Mouse (Mus musculus): ENCODE measurements around the gene Exd1.
A peak's percentile ranks its signal among the peaks of the same experiment; 100 is the strongest.

- TF ChIP-seq CTCF (IDR thresholded peaks at IDR 0.05 in 2 of 3, conservative IDR thresholded peaks at IDR 0.05 in 1 of 3; ENCODE audit: control insufficient read depth in 1 of 3, insufficient read depth in 1 of 3, low read depth in 2 of 3, low read length in 3 of 3, poor library complexity in 1 of 3, severe bottlenecking in 1 of 3) (no peak), POLR2A (IDR thresholded peaks at IDR 0.05; ENCODE audit: control insufficient read depth in 1 of 2, insufficient read depth in 1 of 2, low read depth in 1 of 2, low read length in 2 of 2, poor library complexity in 1 of 2) (no peak), RAD21 (IDR thresholded peaks at IDR 0.05; ENCODE audit: low read depth, low read length) (no peak), TAL1 (IDR thresholded peaks at IDR 0.05; ENCODE audit: low read length) (peak; percentile 54), ETS1 (IDR thresholded peaks at IDR 0.05; ENCODE audit: low read depth, low read length) (no peak), GATA1 (IDR thresholded peaks at IDR 0.05; ENCODE audit: low read depth, low read length) (peak; percentile 60), POLR2AphosphoS2 (IDR thresholded peaks at IDR 0.05; ENCODE audit: low read length) (no peak), E2F4 (IDR thresholded peaks at IDR 0.05; ENCODE audit: borderline replicate concordance, low read depth, low read length) (no peak), CHD2 (IDR thresholded peaks at IDR 0.05; ENCODE audit: low read length) (no peak), MAZ (IDR thresholded peaks at IDR 0.05; ENCODE audit: low read depth, low read length) (no peak), MAX (IDR thresholded peaks at IDR 0.05; ENCODE audit: low read length) (no peak), NRF1 (IDR thresholded peaks at IDR 0.05; ENCODE audit: insufficient read depth, low read depth, low read length, poor library complexity, severe bottlenecking) (no peak), ZC3H11A (IDR thresholded peaks at IDR 0.05; ENCODE audit: low read depth, low read length) (no peak), MXI1 (IDR thresholded peaks at IDR 0.05; ENCODE audit: low read depth, low read length) (no peak)
Observed at GRCm38 (mm10) chr2:119549678-119550077, 2.3 kb upstream of the Exd1 start.

All from MEL (cell line).